Mouse (Mus musculus) c-Kit-positive CD71-negative TER-119-negative erythroid progenitor cells, embryonic 14.5 days (primary cell): ENCODE data around the gene Prg3.

ENCODE experiments used
- DNase-seq: peaks from one replicate; pipeline ENCODE4 v3.0.0-alpha.2; 2013; ENCODE audit warnings: low read depth

Prg3 gene

GRCm38 (mm10) chr2:84996376-84996775 is 8.4 kb downstream of the Prg3 start:
- no peak for DNase-seq

GRCm38 (mm10) chr2:84999486-85000181 is 11.6 kb downstream of the Prg3 start:
- DNase-seq = no peak

GRCm38 (mm10) chr2:85001497-85001896 is 13.5 kb downstream of the Prg3 start:
- DNase-seq = no peak

DNA sequence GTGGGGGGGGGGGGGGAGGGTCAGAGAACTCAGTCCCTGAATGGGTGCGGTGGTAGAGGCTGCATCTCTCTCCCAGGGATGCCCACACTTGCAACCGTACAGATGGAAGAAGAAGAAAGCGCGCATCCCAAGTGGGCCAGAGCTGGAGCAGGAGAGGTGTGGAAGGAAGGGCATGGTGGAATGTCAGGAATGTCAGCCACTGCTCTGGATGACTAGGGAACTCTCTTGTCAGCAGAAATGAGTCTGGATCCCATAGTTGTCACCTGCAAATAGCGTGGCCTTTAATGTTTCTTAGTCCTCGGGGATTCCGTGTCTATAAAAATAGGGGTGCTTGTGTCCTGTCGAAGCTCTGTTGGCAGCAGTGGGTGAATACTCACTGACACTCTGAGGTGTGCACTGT is 14.6 kb downstream of the Prg3 start:
- DNase-seq = no peak

- no peak for DNase-seq
These were observed 16.3 kb downstream of the Prg3 start for GRCm38 (mm10) chr2:85004341-85004740.

GRCm38 (mm10) chr2:85006600-85006999 is 18.6 kb downstream of the Prg3 start:
- DNase-seq = no peak

GRCm38 (mm10) chr2:85007729-85008128 is 19.7 kb downstream of the Prg3 start:
- DNase-seq = no peak

GRCm38 (mm10) chr2:85009212-85009611 is 21.2 kb downstream of the Prg3 start:
- DNase-seq = no peak

DNA sequence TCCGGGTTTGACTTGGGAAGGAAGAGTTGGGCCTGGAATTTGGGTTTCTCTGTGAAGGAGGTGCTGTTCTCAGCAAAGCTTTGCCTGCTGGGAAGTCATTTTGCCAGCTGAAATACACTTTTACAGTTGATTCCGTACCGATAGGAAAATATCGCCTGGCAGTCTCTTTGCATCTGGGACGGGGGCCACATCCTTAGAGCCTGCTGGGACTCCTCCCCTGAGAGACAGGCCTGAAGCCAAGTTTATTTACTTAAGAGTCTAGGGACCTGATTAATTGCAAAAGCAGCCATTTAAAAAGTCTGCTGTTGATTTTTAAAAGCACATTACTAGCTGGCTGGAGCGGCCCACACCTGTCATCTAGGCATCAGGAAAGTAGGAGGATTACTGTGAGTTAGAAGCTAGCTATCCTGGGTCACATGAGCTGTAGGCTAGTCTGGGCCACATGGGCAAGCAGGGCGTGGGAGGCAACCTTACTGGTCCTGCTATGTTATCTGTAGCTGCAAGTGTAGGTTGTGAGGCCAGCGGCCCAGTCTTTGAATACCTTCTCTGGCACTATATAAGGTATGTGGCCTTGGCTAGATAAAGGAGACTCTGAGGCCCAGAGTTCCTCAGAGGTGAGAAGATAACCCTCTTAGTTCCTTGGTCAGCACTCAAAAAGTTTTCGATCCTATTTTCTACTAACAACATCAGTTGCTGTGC is 24.0 kb downstream of the Prg3 start:
- no peak for DNase-seq

GRCm38 (mm10) chr2:85012679-85013078 is 24.7 kb downstream of the Prg3 start:
- no peak for DNase-seq

- no peak for DNase-seq
These were observed 26.0 kb downstream of the Prg3 start for GRCm38 (mm10) chr2:85013826-85014587.

DNA sequence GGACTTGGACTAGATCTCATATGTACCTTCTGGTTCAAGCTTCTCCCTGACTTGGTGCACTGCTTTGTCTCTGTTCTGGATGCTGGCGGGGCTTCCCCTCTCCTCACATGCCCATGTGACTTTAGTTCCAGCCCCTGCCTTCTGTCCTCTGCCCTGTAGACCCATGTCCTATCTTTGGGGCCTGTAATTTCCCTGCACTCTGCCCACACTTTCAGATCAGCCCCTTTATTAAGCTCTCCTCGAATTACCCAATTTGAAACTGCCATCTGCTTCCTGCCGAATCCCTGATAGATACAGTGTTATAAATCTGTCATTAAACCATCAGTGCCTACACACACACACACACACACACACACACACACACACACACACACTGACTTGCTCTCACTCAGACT is 26.6 kb downstream of the Prg3 start:
- no peak for DNase-seq

DNA sequence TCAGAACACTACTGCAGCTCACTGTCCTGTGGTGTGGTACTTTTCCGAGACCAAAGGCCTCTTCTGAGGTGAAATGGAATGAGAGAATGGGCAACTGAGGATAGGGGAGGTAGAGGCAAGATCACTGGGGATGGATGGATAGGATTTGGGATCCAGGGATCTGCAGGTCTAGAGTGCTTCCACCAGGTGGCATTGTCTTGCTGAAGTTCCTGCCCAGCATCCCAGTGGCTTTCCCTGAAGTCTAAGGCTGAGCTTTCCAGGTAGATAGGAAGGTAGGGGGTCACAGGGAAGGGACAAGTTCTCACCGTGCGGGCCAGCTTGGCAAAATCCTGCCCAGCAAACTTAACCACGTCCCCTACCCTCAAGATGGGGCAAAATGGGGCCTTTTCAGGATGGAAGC is 34.0 kb downstream of the Prg3 start:
- no peak for DNase-seq

DNA sequence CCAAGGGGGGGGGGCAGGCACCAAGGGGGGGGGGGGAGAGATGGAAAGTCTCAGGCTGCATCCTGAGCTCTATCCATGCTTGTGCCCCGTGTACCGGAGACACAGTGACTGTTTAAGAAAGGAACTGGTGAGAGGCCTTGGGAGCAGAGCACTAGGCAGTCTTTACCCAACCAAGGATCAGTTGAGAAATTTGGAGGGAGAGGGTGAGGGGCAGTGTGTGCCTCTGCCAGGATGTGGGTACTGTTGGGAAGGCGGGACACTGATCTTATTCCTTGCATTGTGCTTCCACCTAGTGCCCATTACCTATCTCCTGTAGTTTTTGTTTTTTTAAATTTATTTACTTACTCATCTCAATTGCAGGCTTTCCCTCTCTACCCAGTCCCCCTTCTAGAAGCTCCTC is 38.2 kb downstream of the Prg3 start:
- no peak for DNase-seq

- DNase-seq = no peak
These were observed 39.3 kb downstream of the Prg3 start for GRCm38 (mm10) chr2:85027281-85027680.

DNA sequence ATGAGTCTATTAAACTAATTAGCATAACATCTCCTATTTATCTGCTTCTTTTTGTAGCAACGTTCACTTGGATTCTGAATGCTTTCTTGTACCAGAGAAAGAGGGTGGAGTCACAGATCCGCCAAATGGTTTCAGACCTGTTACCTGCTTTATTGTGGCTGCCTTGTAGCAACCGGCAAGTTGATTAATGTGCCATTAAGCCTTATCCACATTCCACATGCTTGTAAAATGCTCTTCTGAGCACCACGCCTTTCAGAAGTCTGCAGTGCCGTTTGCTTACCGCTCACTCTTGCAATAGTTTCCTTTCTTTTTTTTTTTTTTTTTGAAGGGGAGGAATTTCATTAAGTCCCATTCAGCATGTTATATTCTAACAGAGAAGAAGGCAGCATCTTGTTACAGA is 41.9 kb downstream of the Prg3 start:
- DNase-seq = no peak

- DNase-seq = no peak
These were observed 43.0 kb downstream of the Prg3 start for GRCm38 (mm10) chr2:85030989-85031388.

DNA sequence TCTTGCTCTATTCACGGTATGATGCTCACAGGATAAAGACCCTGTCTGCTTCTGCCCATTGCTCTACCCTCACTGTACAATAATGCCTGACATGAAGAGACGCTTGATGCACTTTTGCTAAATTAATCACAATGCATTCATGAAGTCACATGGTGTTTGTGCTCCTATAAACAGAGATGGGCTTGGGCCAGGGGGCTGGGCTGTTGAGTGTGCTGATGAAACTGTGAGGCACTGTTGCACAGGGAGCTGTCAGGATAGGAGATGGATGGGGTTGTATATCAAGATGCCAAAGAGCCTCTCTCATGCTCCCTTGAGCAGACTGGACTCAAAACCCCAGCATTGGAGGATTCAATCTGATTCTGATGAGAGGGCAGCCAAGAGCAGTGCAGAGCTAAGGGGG is 45.1 kb downstream of the Prg3 start:
- DNase-seq = no peak

DNA sequence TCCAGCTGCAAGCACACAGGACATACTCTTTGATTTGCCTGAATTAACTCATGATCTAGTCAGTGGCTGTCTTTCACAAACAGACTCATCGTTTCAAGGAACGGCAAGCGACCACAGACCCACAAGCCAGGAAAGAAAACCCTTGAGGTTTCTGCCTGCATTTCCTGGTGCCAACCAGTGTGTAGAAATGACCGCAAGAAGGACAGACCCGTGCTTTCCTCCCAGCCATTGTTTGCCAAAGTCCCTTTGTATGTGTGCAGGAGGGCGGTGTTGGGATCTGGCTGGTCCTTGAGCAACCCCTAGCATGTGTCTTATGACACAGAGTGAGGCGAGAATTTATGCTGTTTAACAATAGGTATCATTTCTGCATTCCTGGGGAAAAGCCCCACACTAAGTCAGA is 46.2 kb downstream of the Prg3 start:
- no peak for DNase-seq

DNA sequence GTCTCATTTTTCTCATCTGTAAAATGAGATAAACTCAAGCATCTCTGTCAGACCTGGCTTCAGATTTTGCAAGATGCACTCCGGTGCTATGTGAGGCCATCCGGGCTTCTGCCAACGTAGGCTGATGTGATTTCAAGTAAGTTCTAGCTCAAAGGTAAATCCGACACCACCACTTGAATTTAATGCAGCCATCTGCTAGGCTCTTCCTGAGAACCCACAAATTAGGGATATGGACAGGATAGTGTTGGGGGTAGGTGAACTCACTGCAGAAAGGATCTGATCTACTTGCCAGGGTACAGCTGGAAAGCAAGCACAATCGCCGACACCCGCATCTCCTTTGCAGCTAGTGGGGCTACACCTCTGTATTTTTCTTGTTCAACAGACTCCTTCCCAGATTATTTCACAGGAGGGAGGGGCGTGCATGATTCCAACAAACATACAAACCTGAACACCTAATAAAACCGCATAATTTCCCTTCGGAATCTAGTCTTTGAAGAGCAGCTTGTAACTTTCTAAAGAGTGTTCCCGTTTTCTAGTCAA is 48.6 kb downstream of the Prg3 start:
- no peak for DNase-seq

DNA sequence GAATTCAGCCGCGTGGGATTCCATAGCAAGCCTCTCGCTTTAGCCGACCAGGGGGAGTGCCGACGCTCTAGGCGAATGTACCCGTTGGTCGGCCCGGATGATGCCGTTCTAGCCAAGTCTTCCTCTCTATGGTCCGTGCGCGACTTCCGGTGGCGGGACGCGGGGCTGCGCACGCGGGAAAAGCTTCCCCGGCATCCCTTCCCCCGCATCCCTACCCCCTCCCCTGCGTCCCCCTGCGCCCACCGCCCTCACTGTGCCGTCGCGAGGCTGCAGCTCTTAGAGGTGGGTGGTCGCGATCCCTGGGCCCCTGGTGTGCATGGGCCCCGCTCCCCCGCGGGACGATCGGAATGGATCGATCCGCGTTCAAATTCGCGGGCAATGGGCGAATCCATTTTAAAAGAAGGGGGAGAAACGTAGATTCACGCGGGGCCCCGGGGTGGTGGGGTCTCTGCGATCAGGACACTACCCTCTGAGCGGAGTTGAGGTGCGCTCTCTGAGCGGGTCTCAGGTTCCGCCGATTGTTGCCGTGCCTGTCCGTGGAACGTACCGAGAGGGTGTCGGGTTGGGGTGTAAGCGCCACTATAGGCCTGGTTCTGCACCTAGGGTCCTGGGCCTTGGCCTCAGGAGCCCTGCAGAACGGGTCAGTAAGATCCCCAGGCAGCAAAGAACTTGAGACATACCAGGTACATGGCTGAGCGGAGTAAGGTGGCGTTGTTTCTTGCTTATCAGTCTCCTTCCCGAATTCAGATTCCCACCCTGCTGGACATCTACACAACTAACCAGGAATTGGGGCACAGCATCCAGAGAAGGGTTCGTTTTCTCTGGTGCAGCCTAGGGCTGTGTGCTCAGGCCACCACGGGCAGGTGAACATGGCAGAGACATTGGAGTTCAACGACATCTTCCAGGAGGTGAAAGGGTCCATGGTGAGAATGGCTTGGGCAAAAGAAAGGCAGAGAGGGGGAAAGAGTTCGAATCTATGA is 49.3 kb downstream of the Prg3 start, which contains the start of the genes Ssrp1 and P2rx3:
Ssrp1 (plus strand) TSS at position 188 of the 980 bp plus-strand sequence.
P2rx3 (minus strand) TSS at position 416 of the 980 bp plus-strand sequence.
- peak; percentile 92 for DNase-seq
